Mouse (Mus musculus) layer of hippocampus, adult 6 months (tissue): ENCODE measurements around the gene Tubgcp3. TPM values are rescaled to one million over a fixed set of nuclear protein-coding genes. Genes with fewer than 3 reads are reported as not detected.

Experiments used
- long read RNA-seq, 2 experiments: library from polyadenylated mRNA; unstranded; transcript quantifications; one replicate each; pipeline ENCODE4 v2.0.0; 2019 to 2020
- microRNA-seq: library from miRNA; unstranded; fragments of <30 nt; microRNA quantifications from one replicate; pipeline ENCODE4 v1.2.0, GENCODE M21; 2020
- polyA plus RNA-seq: library from polyadenylated mRNA; unstranded; fragments of <200 nt; fragmentation: Nextera tagmentation; gene quantifications from 2 replicates; pipeline ENCODE4 v1.2.3, GENCODE M21; 2021

The Tubgcp3 gene
- polyA plus RNA-seq: 19.0 and 20.5 TPM in 2 replicates
- long read RNA-seq, experiment 1, transcript Tubgcp3-201 (22 exons, 3,797 nt): major isoform, 30 of 52 reads
- long read RNA-seq, experiment 1, partial matches to known transcripts: 13 of 52 reads
- long read RNA-seq, experiment 1, other reads (novel, unspliced or antisense): 8 of 52 reads
- long read RNA-seq, experiment 2, transcript Tubgcp3-201 (22 exons, 3,797 nt): major isoform, 169 of 236 reads
- long read RNA-seq, experiment 2, partial matches to known transcripts: 21 of 236 reads
- long read RNA-seq, experiment 2, other reads (novel, unspliced or antisense): 41 of 236 reads

DNA sequence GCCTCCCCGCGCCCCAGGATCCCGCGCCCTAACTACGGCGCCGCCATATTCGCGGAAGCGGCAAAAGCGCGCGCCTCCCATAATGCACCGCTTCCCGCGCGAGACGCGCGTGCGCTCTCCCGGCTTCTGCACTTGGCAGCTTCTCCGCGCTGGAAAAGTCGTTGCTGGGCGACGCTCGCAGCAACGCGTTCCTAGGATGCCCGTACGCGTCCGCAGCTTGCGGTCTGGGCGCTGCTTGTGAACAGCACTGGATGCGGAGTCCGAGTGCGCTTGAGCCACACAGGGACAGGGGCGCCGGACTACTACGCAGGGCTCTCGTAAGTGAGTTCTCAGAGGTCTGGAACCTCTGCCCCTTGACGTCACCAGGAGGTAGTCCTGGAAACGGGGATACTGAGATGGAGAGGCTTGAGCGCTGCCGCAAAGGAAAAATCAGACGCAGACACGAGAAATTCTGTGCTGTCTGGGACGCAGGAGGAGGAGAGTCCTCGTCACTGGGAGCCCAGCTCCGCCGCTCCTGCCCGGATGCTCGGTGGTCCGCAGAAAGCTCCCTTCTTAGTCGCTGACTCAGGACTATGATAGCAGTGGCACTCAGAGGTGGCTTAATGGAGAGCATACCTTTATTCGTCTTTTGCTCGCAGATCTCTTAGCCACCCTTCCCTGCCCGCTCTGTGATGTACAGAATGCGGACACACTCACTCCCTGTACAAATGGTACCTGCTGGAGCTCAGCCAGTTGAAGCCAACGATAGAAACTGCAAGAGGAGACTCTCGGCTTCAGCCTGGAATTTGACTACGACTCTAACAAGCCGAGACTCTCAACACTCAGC lies at the start of gene Tubgcp3:
Gene Tubgcp3, minus strand, starts transcription at position 193 of the 826 bp plus-strand sequence.

DNA sequence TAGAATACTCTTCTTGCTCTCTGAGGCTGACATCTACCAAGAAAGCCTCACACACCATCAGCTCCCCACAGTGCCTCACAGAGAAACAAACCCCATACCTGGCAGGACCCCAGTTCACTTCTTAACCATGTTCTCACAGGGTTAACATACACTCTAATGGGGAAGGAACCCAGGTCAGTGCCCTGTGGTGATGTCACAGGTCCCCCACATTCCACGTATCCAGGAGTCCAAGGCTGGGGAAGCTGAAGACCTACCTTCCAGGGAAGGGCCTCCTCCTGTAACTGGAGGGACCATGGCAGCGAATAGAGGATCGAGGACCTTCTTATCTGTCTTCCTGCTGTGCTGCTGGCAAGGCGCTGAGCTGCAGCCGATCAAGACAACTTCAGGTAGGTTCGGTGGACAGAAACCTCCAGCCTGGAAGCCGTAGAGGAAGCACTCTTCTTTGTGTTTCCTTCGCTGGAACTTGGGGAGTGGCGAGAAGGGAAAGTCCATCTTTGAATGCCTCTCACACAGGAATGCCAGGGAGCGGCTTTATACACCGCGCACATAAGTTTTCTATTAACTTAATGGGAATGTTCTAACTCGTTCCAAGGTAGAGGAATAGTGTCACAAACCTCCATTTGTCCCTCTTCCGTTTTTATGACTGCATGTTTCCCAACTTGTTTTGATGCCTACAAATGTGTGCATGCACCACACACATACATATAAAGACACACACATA lies 99.1 kb downstream of the Tubgcp3 start, which contains the start of gene Spaca7:
Gene Spaca7, plus strand, starts transcription at position 216 of the 721 bp plus-strand sequence.

Small RNA genes within 50 kb of the gene (microRNA-seq; reads per million reads assigned to microRNA genes)
- not detected for gene Gm26483

Other genes with a start within 250 kb of the Tubgcp3 start
- gene Spaca7, start 99.2 kb downstream of the Tubgcp3 start, polyA plus RNA-seq: not detected in 2 replicates
- 2.8 and 3.1 TPM in 2 replicates for gene Atp11a, start 84.8 kb upstream of the Tubgcp3 start, polyA plus RNA-seq
- gene Mcf2l, start 201.6 kb upstream of the Tubgcp3 start, polyA plus RNA-seq: 16.8 and 17.7 TPM in 2 replicates